Mouse (Mus musculus) adrenal gland, adult 2 months (tissue): ENCODE measurements at regions not wholly inside any gene's neighbourhood (a gene's known extent, or its start where the extent isn't known, plus 50 kb on each side); places are given as distances from the start of the nearest gene placed in this dataset.

ENCODE experiments used
- DNase-seq: peaks from one replicate; pipeline ENCODE4 v3.0.0; 2021

- no peak for DNase-seq
Observed at GRCm38 (mm10) chr2:109402556-109402955, 122.0 kb upstream of the Mettl15 start.

- DNase-seq = no peak
Observed at GRCm38 (mm10) chr2:109404262-109404661, 123.7 kb upstream of the Mettl15 start.

GRCm38 (mm10) chr2:109406591-109407079 is 126.1 kb upstream of the Mettl15 start:
- no peak for DNase-seq

GRCm38 (mm10) chr2:109420098-109420497 is 139.6 kb upstream of the Mettl15 start:
- peak; percentile 15 for DNase-seq

GRCm38 (mm10) chr2:109431183-109431582 is 150.6 kb upstream of the Mettl15 start:
- no peak for DNase-seq

GRCm38 (mm10) chr2:109442551-109443120 is 162.1 kb upstream of the Mettl15 start:
- DNase-seq = peak; percentile 74

- DNase-seq = peak; percentile 10
Observed at GRCm38 (mm10) chr2:109443521-109444066, 163.0 kb upstream of the Mettl15 start.

- peak; percentile 35 for DNase-seq
Observed at GRCm38 (mm10) chr2:109462246-109462645, 181.7 kb upstream of the Mettl15 start.

- no peak for DNase-seq
Observed at GRCm38 (mm10) chr2:109484306-109484705, 190.2 kb upstream of the Bdnf start.

- no peak for DNase-seq
Observed at GRCm38 (mm10) chr2:109487591-109487990, 186.9 kb upstream of the Bdnf start.

- no peak for DNase-seq
Observed at GRCm38 (mm10) chr2:109502186-109502585, 172.3 kb upstream of the Bdnf start.

GRCm38 (mm10) chr2:109504906-109505305 is 169.6 kb upstream of the Bdnf start:
- DNase-seq = no peak

GRCm38 (mm10) chr2:109510070-109510979 is 164.2 kb upstream of the Bdnf start:
- DNase-seq = no peak

- no peak for DNase-seq
Observed at GRCm38 (mm10) chr2:109511142-109511541, 163.4 kb upstream of the Bdnf start.

- no peak for DNase-seq
Observed at GRCm38 (mm10) chr2:109519261-109519660, 155.2 kb upstream of the Bdnf start.

GRCm38 (mm10) chr2:109520471-109520870 is 154.0 kb upstream of the Bdnf start:
- DNase-seq = no peak

GRCm38 (mm10) chr2:109539519-109539918 is 135.0 kb upstream of the Bdnf start:
- DNase-seq = no peak

- no peak for DNase-seq
Observed at GRCm38 (mm10) chr2:109546486-109547115, 127.9 kb upstream of the Bdnf start.

- DNase-seq = no peak
Observed at GRCm38 (mm10) chr2:109554644-109555043, 119.9 kb upstream of the Bdnf start.

GRCm38 (mm10) chr2:109559088-109560030 is 115.1 kb upstream of the Bdnf start:
- DNase-seq = no peak

- DNase-seq = no peak
Observed at GRCm38 (mm10) chr2:109562996-109563395, 111.5 kb upstream of the Bdnf start.
